In genomic region chr4:82506731-82507331, GRCm38 (mm10) we compare ENCODE assay signal across 8 mouse cellular contexts.
DNase-seq lines count a peak whose midpoint lies in the region; ATAC-seq and TF ChIP-seq lines count a peak whose summit lies in the region.

No protein-coding gene starts in this region.

- H3K27me3 ChIP-seq in megakaryocyte, embryonic 14.5 days (replicated peaks) = peaks cover 93% of the 10 kb centered on the region
- peaks cover 25% of the 10 kb centered on the region for H3K27me3 ChIP-seq in kidney, embryonic 15.5 days
- H3K27me3 ChIP-seq in lung, postnatal 0 days (replicated peaks; ENCODE audit: insufficient read depth, low read length) = no peaks in the 10 kb centered on the region
- H3K27me3 ChIP-seq in stomach, embryonic 16.5 days (ENCODE audit: control insufficient read depth, insufficient read depth, low read length) = no peaks in the 10 kb centered on the region

- H3K36me3 ChIP-seq in megakaryocyte, embryonic 14.5 days (replicated peaks; ENCODE audit: low read length) = no peaks in the 10 kb centered on the region
- H3K36me3 ChIP-seq in kidney, embryonic 15.5 days = no peaks in the 10 kb centered on the region
- no peaks in the 10 kb centered on the region for H3K36me3 ChIP-seq in lung, postnatal 0 days (ENCODE audit: insufficient read depth, low read length)
- H3K36me3 ChIP-seq in stomach, embryonic 16.5 days (ENCODE audit: control insufficient read depth, insufficient read depth, low read length) = no peaks in the 10 kb centered on the region

- peaks cover 35% of the 10 kb centered on the region for H3K4me1 ChIP-seq in megakaryocyte, embryonic 14.5 days
- H3K4me1 ChIP-seq in kidney, embryonic 15.5 days = peaks cover 52% of the 10 kb centered on the region
- H3K4me1 ChIP-seq in lung, postnatal 0 days (ENCODE audit: insufficient read depth, low read depth, low read length) = peaks cover 14% of the 10 kb centered on the region; the same call in 1 of the 2 replicates
- H3K4me1 ChIP-seq in stomach, embryonic 16.5 days (ENCODE audit: control insufficient read depth, insufficient read depth, low read length) = peaks cover 27% of the 10 kb centered on the region

- DNase-seq in adrenal gland, postnatal 4 days (ENCODE audit: low spot score in 2 of 2) = peak; percentile 29 to 51
- DNase-seq in lung, postnatal 0 days (ENCODE audit: low spot score) = peak; percentile 94

- H3K9ac ChIP-seq in kidney, embryonic 15.5 days = peak overlapping the region; percentile 86
- H3K9ac ChIP-seq in lung, postnatal 0 days (replicated peaks; ENCODE audit: low read depth) = peak overlapping the region; percentile 93
- peak overlapping the region; percentile 100 for H3K9ac ChIP-seq in stomach, embryonic 16.5 days (ENCODE audit: low read length)

- H3K27ac ChIP-seq in kidney, embryonic 15.5 days = peak overlapping the region; percentile 100
- peak overlapping the region; percentile 99 for H3K27ac ChIP-seq in lung, postnatal 0 days (ENCODE audit: low read length)
- H3K27ac ChIP-seq in stomach, embryonic 16.5 days (ENCODE audit: low read length) = peak overlapping the region; percentile 100

- no peaks in the 10 kb centered on the region for H3K9me3 ChIP-seq in megakaryocyte, embryonic 14.5 days
- H3K9me3 ChIP-seq in kidney, embryonic 15.5 days (replicated peaks) = no peaks in the 10 kb centered on the region
- no peaks in the 10 kb centered on the region for H3K9me3 ChIP-seq in lung, postnatal 0 days (ENCODE audit: low read length)
- no peaks in the 10 kb centered on the region for H3K9me3 ChIP-seq in stomach, embryonic 16.5 days (replicated peaks; ENCODE audit: control insufficient read depth, low read length)

- peak overlapping the region; percentile 88 for H3K4me3 ChIP-seq in megakaryocyte, embryonic 14.5 days (replicated peaks)
- H3K4me3 ChIP-seq in kidney, embryonic 15.5 days (replicated peaks) = peak overlapping the region; percentile 79
- peak overlapping the region; percentile 81 for H3K4me3 ChIP-seq in lung, postnatal 0 days (ENCODE audit: low read depth, low read length)
- H3K4me3 ChIP-seq in stomach, embryonic 16.5 days (replicated peaks; ENCODE audit: low read length) = peak overlapping the region; percentile 98

- under 1% methylated on average over 30 of the region's 30 CpGs for WGBS in kidney, embryonic 15.5 days
- 3% methylated on average over 28 of the region's 30 CpGs for WGBS in lung, postnatal 0 days
- WGBS in stomach, embryonic 16.5 days = 1% methylated on average over 30 of the region's 30 CpGs

- no peak for ATAC-seq in megakaryocyte, adult 5-6 weeks (ENCODE audit: poor library complexity, severe bottlenecking)
- ATAC-seq in granulocyte monocyte progenitor cell, adult 5-6 weeks (replicated peaks; ENCODE audit: poor library complexity, severe bottlenecking) = peak; percentile 41
- peak; percentile 59 for ATAC-seq in kidney, embryonic 15.5 days (replicated peaks; ENCODE audit: low FRiP score)
- peak; percentile 35 for ATAC-seq in lung, postnatal 0 days
- ATAC-seq in stomach, embryonic 16.5 days (ENCODE audit: insufficient read depth, low FRiP score) = peak; percentile 54
- ATAC-seq in monocyte, adult 5-6 weeks (replicated peaks; ENCODE audit: insufficient number of reproducible peaks, low FRiP score, low TSS enrichment, poor library complexity, severe bottlenecking) = no peak

- TF ChIP-seq CTCF in lung, postnatal 0 days (IDR thresholded peaks at IDR 0.05) = no peak

- peak; percentile 55; the same call in 1 of the 2 replicates for TF ChIP-seq EP300 in lung, postnatal 0 days (IDR thresholded peaks at IDR 0.05)

- H3K4me2 ChIP-seq in kidney, embryonic 15.5 days = peak overlapping the region; percentile 96
- H3K4me2 ChIP-seq in lung, postnatal 0 days (replicated peaks; ENCODE audit: low read depth, low read length) = peak overlapping the region; percentile 89
- H3K4me2 ChIP-seq in stomach, embryonic 16.5 days (ENCODE audit: low read depth, low read length) = peak overlapping the region; percentile 95

Comparison
In these comparisons a context has a peak if more than half of its experiments do, and no peak if none do; other contexts are left out.
1. ATAC-seq: peak in granulocyte monocyte progenitor cell, adult 5-6 weeks (single experiment), kidney, embryonic 15.5 days (single experiment), lung, postnatal 0 days (single experiment) and stomach, embryonic 16.5 days (single experiment); none in megakaryocyte, adult 5-6 weeks (single experiment) and monocyte, adult 5-6 weeks (single experiment).
2. Peak in every context shown above with its lines, with median percentiles within 50 percentile points of each other: H3K4me3 ChIP-seq, H3K27ac ChIP-seq, H3K4me2 ChIP-seq and H3K9ac ChIP-seq.